Mouse (Mus musculus): ENCODE results near the gene Snapc5.

GRCm38 (mm10) chr9:64160471-64160870 lies 18.6 kb upstream of the Snapc5 start:
- TF ChIP-seq CTCF (IDR thresholded peaks at IDR 0.05; ENCODE audit: borderline replicate concordance, insufficient read depth, low read length) (no peak), POLR2A (IDR thresholded peaks at IDR 0.05; ENCODE audit: low read depth, low read length) (no peak)

All from embryonic fibroblast, embryonic 13.5 days (primary cell).